Mouse (Mus musculus) left cerebral cortex, postnatal 4 days (tissue): Measurements from ENCODE around the gene Ccnd2. TPM values are rescaled to one million over a fixed set of nuclear protein-coding genes. Genes with fewer than 3 reads are reported as not detected.
A peak's percentile ranks its signal among the peaks of the same experiment; 100 is the strongest.

ENCODE experiments used
- DNase-seq: peaks from one replicate; pipeline ENCODE4 v3.0.0-alpha.2; 2022
- intact Hi-C: fragments of 180-260 bp; cut with DNase I; formaldehyde crosslinking; loops from one replicate; pipeline ENCODE4 v1.15.1; 2025
- total RNA-seq, 2 experiments: library from RNA; stranded (reverse); gene quantifications; 2 replicates each; pipeline ENCODE4 v1.2.3; 2021

Gene Ccnd2
- total RNA-seq, 2 experiments from 2014 or later = 139 to 147 TPM

GRCm38 (mm10) chr6:127109402-127109930, 42.5 kb downstream of the Ccnd2 start, which contains the start of gene Tigar:
Tigar (minus strand) TSS chr6:127109557.
- intact Hi-C loops = no loop called here

GRCm38 (mm10) chr6:127108368-127109060, 43.5 kb downstream of the Ccnd2 start:
- DNase-seq = no peak
- intact Hi-C loops = no loop called here

More at GRCm38 (mm10) chr6:127109402-127109930, 42.5 kb downstream of the Ccnd2 start, which contains the start of gene Tigar:
- DNase-seq = peak; percentile 96

DNA sequence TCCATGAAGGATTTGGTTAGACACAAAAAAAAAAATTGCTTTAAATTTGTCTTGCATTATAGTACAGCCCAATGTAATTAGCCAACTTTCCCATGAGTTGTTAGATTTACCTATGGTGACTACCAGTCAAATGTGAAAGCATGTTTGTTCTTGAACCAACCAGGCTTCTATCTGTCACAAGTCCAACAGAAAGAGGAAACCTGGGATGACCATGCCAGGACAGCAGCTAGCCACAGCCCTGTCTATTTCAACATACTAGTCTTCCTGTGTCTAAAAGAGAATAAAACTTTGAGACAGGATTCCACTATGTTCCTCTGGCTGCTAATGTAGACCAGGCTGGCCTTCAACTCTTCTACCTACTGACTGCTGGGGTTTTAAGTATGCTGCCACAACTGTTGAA, 44.6 kb downstream of the Ccnd2 start:
- intact Hi-C loops = no loop called here

DNA sequence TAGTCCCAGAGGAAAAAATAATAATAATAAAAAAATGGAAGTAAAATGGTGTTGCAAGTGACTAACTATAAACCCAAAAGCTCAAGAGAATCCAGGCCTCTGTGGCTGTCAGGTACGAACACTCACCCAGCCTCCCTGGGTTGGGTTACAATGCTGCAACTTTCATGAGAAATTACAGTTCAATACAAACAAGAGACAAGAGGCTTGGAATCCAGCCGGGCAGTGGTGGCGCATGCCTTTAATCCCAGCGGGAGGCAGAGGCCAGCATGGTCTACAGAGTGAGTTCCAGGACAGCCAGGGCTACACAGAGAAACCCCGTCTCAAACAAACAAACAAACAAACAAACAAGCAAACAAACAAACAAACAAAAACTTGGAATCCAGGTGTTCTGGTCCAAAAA, 45.3 kb downstream of the Ccnd2 start:
- no peak for DNase-seq
- intact Hi-C loops = no loop called here

More for the DNA sequence above, 44.6 kb downstream of the Ccnd2 start:
- no peak for DNase-seq

DNA sequence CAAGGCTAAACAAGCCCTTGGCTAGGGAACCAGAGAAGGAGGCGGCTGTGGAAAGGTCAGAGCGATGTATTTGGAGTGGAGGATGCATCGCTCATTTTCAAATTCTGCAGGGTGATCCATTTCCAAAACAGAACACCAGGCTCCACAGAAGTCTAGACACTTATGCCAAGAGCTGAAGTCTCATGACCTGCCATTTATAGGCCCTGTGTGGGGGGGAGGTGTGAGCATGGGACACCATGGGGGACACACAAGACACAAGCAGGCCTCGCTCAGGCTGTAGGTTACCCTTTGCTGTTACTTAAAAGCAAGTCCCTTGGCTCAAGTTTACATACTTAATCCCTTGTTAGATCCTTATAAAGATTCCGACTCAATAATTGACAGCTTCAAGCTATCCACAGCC, 45.8 kb downstream of the Ccnd2 start:
- no peak for DNase-seq
- intact Hi-C loops = no loop called here

DNA sequence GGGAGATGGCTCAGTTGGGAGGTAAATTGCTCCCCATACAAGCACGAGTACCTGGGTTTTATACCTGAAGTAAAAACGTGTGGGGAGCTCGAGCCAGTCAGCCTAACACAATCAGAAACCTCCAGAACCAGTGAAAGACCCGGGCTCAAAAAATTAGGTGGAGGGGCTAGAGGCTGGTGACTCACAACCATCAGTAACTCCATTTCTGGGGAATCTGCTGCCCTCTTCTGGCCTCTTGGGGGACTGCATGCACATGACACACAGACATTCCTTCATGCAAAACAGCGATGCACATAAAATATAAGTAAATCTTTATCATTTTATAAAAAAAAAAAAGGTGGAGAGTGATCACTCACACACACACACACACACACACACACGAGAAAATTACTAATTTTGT, 46.9 kb downstream of the Ccnd2 start:
- peak; percentile 50 for DNase-seq
- intact Hi-C loops = no loop called here

DNA sequence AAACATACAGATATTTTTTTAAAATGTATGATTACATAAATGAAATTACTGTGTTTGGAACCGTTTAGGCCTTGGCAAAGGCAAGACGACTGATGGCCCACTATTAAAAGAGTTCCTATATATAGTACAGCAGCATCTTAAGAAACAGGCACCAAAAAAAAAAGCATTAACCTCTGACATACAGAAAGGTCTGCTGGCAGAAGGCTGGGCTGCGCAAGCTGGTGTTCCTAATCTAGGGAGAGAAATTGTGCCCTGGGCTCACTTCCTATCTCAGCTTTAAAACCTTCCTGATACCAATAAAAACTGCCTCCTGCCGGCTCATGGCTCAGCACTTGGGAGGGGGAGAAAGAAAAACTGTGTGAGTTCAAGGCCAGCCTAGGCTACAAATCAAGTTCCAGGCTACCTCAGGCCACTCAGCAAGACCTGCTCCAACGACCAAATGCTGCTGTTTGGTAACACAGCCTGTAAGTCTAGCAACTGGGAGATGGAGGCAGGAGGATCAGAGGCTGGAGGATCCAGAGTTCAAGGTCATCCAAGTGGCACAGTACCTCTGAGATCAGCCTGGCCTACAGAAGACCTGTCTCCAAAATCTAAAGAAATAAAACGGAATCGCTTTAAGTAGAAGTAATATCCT, 47.5 kb downstream of the Ccnd2 start:
- intact Hi-C loops = no loop called here
- DNase-seq = no peak

- DNase-seq = no peak
- intact Hi-C loops = no loop called here
These were observed 48.3 kb downstream of the Ccnd2 start for GRCm38 (mm10) chr6:127103506-127104275.

DNA sequence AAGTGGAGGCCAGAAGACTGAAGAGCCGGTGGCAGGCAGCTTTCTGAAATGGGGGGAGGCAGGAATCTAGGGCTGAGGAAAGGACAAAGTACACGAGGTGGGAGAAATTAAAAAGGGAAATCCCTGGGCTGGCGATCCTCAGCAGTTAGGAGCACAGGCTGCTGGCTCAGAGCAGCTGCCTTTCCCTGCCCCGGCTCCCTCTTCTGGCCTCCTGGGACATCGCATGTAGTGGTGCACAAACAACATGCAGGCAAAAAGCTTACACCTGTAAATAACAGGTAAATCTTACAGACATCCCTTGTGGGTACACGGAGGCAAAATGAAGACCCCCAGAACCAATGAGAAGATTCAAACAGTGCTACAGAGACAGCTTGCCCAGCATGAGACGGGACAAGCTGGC, 57.4 kb downstream of the Ccnd2 start:
- peak; percentile 16 for DNase-seq
- intact Hi-C loops = no loop called here

GRCm38 (mm10) chr6:127086739-127087138, 65.3 kb downstream of the Ccnd2 start:
- DNase-seq = peak; percentile 50
- intact Hi-C loops = loop anchor here (5.0 kb wide), 1 partner anchor 139 kb away; no protein-coding TSS in a partner anchor

- intact Hi-C loops = loop anchor here (5.0 kb wide), 1 partner anchor 125 kb away; no protein-coding TSS in a partner anchor
- no peak for DNase-seq
These were observed 70.2 kb downstream of the Ccnd2 start for GRCm38 (mm10) chr6:127081820-127082219.

- intact Hi-C loops = loop anchor here (5.0 kb wide), 1 partner anchor 123 kb away; no protein-coding TSS in a partner anchor
- DNase-seq = peak; percentile 83
These were observed 71.9 kb downstream of the Ccnd2 start for GRCm38 (mm10) chr6:127079867-127080731.

Other genes starting within 250 kb of the Ccnd2 start
- not detected for gene Dyrk4, start 230.4 kb downstream of the Ccnd2 start, total RNA-seq
- 1 to 10 TPM; 6.8 to 8.1 TPM for gene Rad51ap1, start 212.6 kb downstream of the Ccnd2 start, total RNA-seq
- 10 to 100 TPM; 44.1 to 55.6 TPM for gene D6Wsu163e, start 212.2 kb downstream of the Ccnd2 start, total RNA-seq
- not detected for gene Fgf6, start 136.6 kb downstream of the Ccnd2 start, total RNA-seq
- gene Fgf23, start 79.3 kb downstream of the Ccnd2 start, total RNA-seq = under 1 TPM; 0.38 to 0.54 TPM
- gene Tigar, start 42.6 kb downstream of the Ccnd2 start, total RNA-seq = 10 to 100 TPM; 16.4 to 18.6 TPM